Mouse (Mus musculus): ENCODE data around the gene Sec22b. TPM values are rescaled to one million over a fixed set of nuclear protein-coding genes. Genes with fewer than 3 reads are reported as not detected.

Sec22b gene
- total and polyA plus RNA-seq, 2 experiments: 26.3 to 35.3 TPM

GRCm38 (mm10) chr3:97948518-97948917 is 47.5 kb downstream of the Sec22b start:
- no peak overlapping the region for H3K27ac ChIP-seq (replicated peaks; ENCODE audit: insufficient read depth, low read depth, low read length)
- no peaks in the 10 kb centered on the region for H3K27me3 ChIP-seq (ENCODE audit: control insufficient read depth, insufficient read depth, low read length)
- TF ChIP-seq POLR2A (IDR thresholded peaks at IDR 0.05; ENCODE audit: extremely low read depth, insufficient read depth, low read length): no peak
- no peak overlapping the region for H3K9ac ChIP-seq (ENCODE audit: low read depth, low read length)
- no peaks in the 10 kb centered on the region for H3K79me2 ChIP-seq (ENCODE audit: control insufficient read depth, insufficient read depth, low read length)
- H3K4me1 ChIP-seq (ENCODE audit: control insufficient read depth, insufficient read depth, low read length): no peaks in the 10 kb centered on the region
- no peak overlapping the region for H3K4me3 ChIP-seq (ENCODE audit: insufficient read depth, low read depth, low read length)
- 78% methylated on average over 2 of the region's 2 CpGs for WGBS
- no peak for DNase-seq (ENCODE audit: extremely low read depth, low read depth, low spot score)
- H3K36me3 ChIP-seq (ENCODE audit: control insufficient read depth, insufficient read depth, low read length): no peaks in the 10 kb centered on the region

GRCm38 (mm10) chr3:97949946-97950345 is 49.0 kb downstream of the Sec22b start:
- Histone ChIP-seq H3K27ac (replicated peaks; ENCODE audit: insufficient read depth, low read depth, low read length) (no peak overlapping the region), H3K36me3 (ENCODE audit: control insufficient read depth, insufficient read depth, low read length) (no peaks in the 10 kb centered on the region), H3K27me3 (ENCODE audit: control insufficient read depth, insufficient read depth, low read length) (no peaks in the 10 kb centered on the region), H3K79me2 (ENCODE audit: control insufficient read depth, insufficient read depth, low read length) (no peaks in the 10 kb centered on the region), H3K9ac (ENCODE audit: low read depth, low read length) (no peak overlapping the region), H3K4me1 (ENCODE audit: control insufficient read depth, insufficient read depth, low read length) (no peaks in the 10 kb centered on the region), H3K4me3 (ENCODE audit: insufficient read depth, low read depth, low read length) (no peak overlapping the region)
- TF ChIP-seq POLR2A (IDR thresholded peaks at IDR 0.05; ENCODE audit: extremely low read depth, insufficient read depth, low read length) (no peak), CTCF (IDR thresholded peaks at IDR 0.05; ENCODE audit: low read depth, low read length) (no peak)
- 74% methylated on average over 5 of the region's 5 CpGs for WGBS
- no peak for DNase-seq (ENCODE audit: extremely low read depth, low read depth, low spot score)

DNA sequence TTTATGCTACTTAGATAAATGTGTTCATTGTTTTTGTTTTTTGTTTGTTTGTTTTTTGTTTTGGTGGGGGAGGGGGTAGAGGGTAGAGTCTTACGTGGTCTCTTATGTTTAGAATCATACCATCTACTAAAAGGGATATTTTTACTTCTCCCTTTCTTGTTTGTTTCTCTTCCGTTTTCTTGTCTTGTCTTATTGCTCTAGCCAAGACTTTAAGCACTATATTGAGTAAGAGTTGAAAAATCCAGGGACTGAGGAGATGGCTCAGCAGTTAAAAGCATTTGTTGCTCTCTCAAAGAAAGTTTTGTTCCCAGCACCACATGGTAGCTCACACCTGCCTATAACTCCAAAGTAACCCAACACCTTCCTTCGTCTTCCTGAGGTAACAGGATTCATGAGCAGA is 50.1 kb downstream of the Sec22b start:
- H3K79me2 ChIP-seq (ENCODE audit: control insufficient read depth, insufficient read depth, low read length): no peaks in the 10 kb centered on the region
- no peaks in the 10 kb centered on the region for H3K36me3 ChIP-seq (ENCODE audit: control insufficient read depth, insufficient read depth, low read length)
- no peak for DNase-seq (ENCODE audit: extremely low read depth, low read depth, low spot score)
- no peaks in the 10 kb centered on the region for H3K27me3 ChIP-seq (ENCODE audit: control insufficient read depth, insufficient read depth, low read length)
- 92% methylated on average over 3 of the region's 3 CpGs for WGBS
- H3K27ac ChIP-seq (replicated peaks; ENCODE audit: insufficient read depth, low read depth, low read length): no peak overlapping the region
- TF ChIP-seq POLR2A (IDR thresholded peaks at IDR 0.05; ENCODE audit: extremely low read depth, insufficient read depth, low read length): no peak
- no peak for TF ChIP-seq CTCF (IDR thresholded peaks at IDR 0.05; ENCODE audit: low read depth, low read length)
- H3K4me3 ChIP-seq (ENCODE audit: insufficient read depth, low read depth, low read length): no peak overlapping the region
- no peaks in the 10 kb centered on the region for H3K4me1 ChIP-seq (ENCODE audit: control insufficient read depth, insufficient read depth, low read length)
- H3K9ac ChIP-seq (ENCODE audit: low read depth, low read length): no peak overlapping the region

GRCm38 (mm10) chr3:97953196-97953595 is 52.2 kb downstream of the Sec22b start:
- Histone ChIP-seq H3K4me1 (ENCODE audit: control insufficient read depth, insufficient read depth, low read length) (no peaks in the 10 kb centered on the region), H3K79me2 (ENCODE audit: control insufficient read depth, insufficient read depth, low read length) (no peaks in the 10 kb centered on the region), H3K4me3 (ENCODE audit: insufficient read depth, low read depth, low read length) (no peak overlapping the region), H3K27ac (replicated peaks; ENCODE audit: insufficient read depth, low read depth, low read length) (no peak overlapping the region), H3K36me3 (ENCODE audit: control insufficient read depth, insufficient read depth, low read length) (no peaks in the 10 kb centered on the region), H3K9ac (ENCODE audit: low read depth, low read length) (no peak overlapping the region), H3K27me3 (ENCODE audit: control insufficient read depth, insufficient read depth, low read length) (no peaks in the 10 kb centered on the region)
- TF ChIP-seq CTCF (IDR thresholded peaks at IDR 0.05; ENCODE audit: low read depth, low read length) (no peak), POLR2A (IDR thresholded peaks at IDR 0.05; ENCODE audit: extremely low read depth, insufficient read depth, low read length) (no peak)
- no peak for DNase-seq (ENCODE audit: extremely low read depth, low read depth, low spot score)
- 55% methylated on average over 2 of the region's 2 CpGs for WGBS

- no peak for DNase-seq (ENCODE audit: extremely low read depth, low read depth, low spot score)
- 71% methylated on average over 6 of the region's 6 CpGs for WGBS
- Histone ChIP-seq H3K36me3 (ENCODE audit: control insufficient read depth, insufficient read depth, low read length) (no peaks in the 10 kb centered on the region), H3K27ac (replicated peaks; ENCODE audit: insufficient read depth, low read depth, low read length) (no peak overlapping the region), H3K27me3 (ENCODE audit: control insufficient read depth, insufficient read depth, low read length) (no peaks in the 10 kb centered on the region), H3K79me2 (ENCODE audit: control insufficient read depth, insufficient read depth, low read length) (no peaks in the 10 kb centered on the region), H3K4me1 (ENCODE audit: control insufficient read depth, insufficient read depth, low read length) (no peaks in the 10 kb centered on the region), H3K4me3 (ENCODE audit: insufficient read depth, low read depth, low read length) (no peak overlapping the region), H3K9ac (ENCODE audit: low read depth, low read length) (no peak overlapping the region)
- TF ChIP-seq CTCF (IDR thresholded peaks at IDR 0.05; ENCODE audit: low read depth, low read length) (no peak), POLR2A (IDR thresholded peaks at IDR 0.05; ENCODE audit: extremely low read depth, insufficient read depth, low read length) (no peak)
Observed at GRCm38 (mm10) chr3:97956322-97956721, 55.3 kb downstream of the Sec22b start.

- Histone ChIP-seq H3K4me3 (ENCODE audit: insufficient read depth, low read depth, low read length) (no peak overlapping the region), H3K27ac (replicated peaks; ENCODE audit: insufficient read depth, low read depth, low read length) (no peak overlapping the region), H3K9ac (ENCODE audit: low read depth, low read length) (no peak overlapping the region), H3K79me2 (ENCODE audit: control insufficient read depth, insufficient read depth, low read length) (no peaks in the 10 kb centered on the region), H3K4me1 (ENCODE audit: control insufficient read depth, insufficient read depth, low read length) (no peaks in the 10 kb centered on the region), H3K36me3 (ENCODE audit: control insufficient read depth, insufficient read depth, low read length) (no peaks in the 10 kb centered on the region), H3K27me3 (ENCODE audit: control insufficient read depth, insufficient read depth, low read length) (no peaks in the 10 kb centered on the region)
- no peak for DNase-seq (ENCODE audit: extremely low read depth, low read depth, low spot score)
- no peak for TF ChIP-seq CTCF (IDR thresholded peaks at IDR 0.05; ENCODE audit: low read depth, low read length)
- no peak for TF ChIP-seq POLR2A (IDR thresholded peaks at IDR 0.05; ENCODE audit: extremely low read depth, insufficient read depth, low read length)
- WGBS: 44% methylated on average over 1 of the region's 1 CpGs
Observed at GRCm38 (mm10) chr3:97956926-97957325, 55.9 kb downstream of the Sec22b start.

Data from liver, adult 2 months (tissue).